Mouse (Mus musculus) layer of hippocampus, postnatal 10 days (tissue): ENCODE results near the gene Prodh2. TPM values are rescaled to one million over a fixed set of nuclear protein-coding genes. Genes with fewer than 3 reads are reported as not detected.
"Not testable (repeated sequence)": the region's sequence is repeated elsewhere in the genome, so short reads cannot be mapped to it uniquely, and the experiment has no call there.

Experiments used
- DNase-seq, 2 experiments: peaks; one replicate each; pipeline ENCODE4 v3.0.0; 2021; ENCODE audit warnings: low spot score in 2 of 2
- total RNA-seq, 2 experiments: library from RNA; stranded (reverse); gene quantifications; 2 replicates each; pipeline ENCODE4 v1.2.3; 2021

Gene Prodh2
- total RNA-seq, 2 experiments from 2014 or later: 0.69 TPM; not detected in 1

DNA sequence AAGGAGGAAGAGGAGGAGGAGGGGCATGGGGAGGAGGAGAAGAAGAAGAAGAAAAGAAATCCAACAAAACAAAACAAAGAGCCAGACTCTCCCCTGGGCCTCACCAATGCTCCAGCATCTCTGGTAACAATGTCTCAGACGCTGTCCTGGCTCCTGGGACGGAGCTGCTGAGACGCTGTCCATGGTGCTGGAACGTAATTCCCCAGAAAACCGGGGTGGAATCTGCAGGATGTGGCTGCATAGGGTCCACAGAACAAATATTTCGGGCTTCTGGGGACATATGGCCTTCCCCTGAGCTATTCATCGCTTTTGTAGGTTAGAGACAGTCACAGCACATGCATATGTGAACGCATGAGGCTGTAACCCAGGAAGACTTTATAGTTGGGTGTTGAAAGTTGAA lies 9.2 kb upstream of the Prodh2 start:
- no peak for DNase-seq

- DNase-seq: peak; percentile 63 to 69
Measured at GRCm38 (mm10) chr7:30490251-30490956, 3.0 kb upstream of the Prodh2 start.

DNA sequence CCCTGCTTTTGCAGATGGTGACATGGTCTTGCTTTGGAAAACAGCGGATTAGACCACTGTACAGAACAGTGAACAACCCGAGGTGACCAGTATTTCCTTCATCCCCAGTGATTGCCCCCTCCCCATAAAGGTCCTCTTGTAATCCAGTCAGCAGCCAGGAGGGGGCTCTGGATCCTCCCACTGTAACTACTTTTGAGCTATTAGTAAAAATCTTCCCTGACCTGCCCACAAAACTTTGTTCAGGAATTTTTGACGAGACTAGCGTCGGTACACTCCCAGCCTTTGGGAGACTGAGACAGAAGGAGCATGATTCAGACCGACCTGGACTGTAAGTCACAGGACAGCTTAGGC lies 2.5 kb upstream of the Prodh2 start:
- no peak for DNase-seq

DNA sequence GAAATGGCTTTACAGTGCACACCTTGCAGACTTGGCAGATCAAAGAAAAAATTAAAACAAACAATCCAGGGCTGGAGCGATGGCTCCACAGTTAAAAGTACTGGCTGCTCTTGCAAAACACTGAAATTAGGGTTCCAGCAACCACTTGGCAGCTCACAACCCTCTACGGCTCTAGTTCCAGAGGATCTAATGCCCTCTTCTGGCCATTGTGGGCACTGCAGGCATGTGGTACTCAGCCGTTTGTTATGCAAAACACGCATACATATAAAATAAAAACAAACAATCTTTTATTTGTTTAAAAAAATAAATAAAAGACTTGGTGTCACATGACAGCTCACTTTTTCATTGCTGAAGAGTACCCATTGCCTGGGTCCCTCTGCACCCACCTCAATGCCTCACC lies 657 bp upstream of the Prodh2 start:
- peak; percentile 90 for DNase-seq

DNA sequence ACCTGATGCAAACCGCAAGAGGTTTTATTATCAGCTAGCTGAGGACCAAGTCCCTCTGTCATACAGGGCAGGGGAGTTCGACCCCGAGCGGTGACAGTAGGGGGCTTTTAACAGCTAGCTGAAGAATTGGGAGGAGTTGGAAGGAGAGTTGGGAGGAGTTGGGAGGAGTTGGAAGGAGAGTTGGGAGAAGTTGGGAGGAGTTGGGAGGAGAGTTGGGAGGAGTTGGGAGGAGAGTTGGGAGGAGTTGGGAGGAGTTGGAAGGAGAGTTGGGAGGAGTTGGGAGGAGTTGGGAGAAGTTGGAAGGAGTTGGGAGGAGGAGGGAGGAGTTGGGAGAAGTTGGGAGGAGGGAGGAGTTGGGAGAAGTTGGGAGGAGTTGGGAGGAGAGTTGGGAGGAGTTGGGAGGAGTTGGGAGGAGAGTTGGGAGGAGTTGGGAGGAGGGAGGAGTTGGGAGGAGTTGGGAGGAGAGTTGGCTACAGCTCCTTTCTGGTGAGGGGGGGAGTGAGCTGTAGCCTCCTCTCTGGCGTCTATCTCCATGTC lies 2.2 kb downstream of the Prodh2 start:
- not testable (repeated sequence) for DNase-seq

DNA sequence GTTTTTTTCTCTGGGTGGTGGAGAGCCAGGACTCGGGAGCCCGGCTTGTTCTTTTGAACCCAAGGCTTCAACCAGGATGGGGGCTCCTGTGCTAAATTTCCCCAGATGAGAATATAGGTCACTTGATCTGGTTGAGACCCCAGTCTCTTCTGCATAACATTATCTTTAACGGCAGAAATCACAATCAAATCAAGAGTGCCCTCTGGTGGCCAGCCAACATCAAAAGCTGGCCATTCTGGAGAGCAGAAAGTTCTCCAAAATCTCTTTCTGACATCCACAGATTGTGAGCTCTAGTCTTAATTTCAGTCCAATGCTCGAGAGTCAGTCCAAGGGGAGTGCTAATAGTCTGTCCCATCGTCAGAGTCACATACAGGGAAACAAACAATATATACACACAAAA lies 7.7 kb downstream of the Prodh2 start:
- not testable (repeated sequence) for DNase-seq

GRCm38 (mm10) chr7:30508061-30508460 lies 14.6 kb downstream of the Prodh2 start:
- DNase-seq: no peak

DNA sequence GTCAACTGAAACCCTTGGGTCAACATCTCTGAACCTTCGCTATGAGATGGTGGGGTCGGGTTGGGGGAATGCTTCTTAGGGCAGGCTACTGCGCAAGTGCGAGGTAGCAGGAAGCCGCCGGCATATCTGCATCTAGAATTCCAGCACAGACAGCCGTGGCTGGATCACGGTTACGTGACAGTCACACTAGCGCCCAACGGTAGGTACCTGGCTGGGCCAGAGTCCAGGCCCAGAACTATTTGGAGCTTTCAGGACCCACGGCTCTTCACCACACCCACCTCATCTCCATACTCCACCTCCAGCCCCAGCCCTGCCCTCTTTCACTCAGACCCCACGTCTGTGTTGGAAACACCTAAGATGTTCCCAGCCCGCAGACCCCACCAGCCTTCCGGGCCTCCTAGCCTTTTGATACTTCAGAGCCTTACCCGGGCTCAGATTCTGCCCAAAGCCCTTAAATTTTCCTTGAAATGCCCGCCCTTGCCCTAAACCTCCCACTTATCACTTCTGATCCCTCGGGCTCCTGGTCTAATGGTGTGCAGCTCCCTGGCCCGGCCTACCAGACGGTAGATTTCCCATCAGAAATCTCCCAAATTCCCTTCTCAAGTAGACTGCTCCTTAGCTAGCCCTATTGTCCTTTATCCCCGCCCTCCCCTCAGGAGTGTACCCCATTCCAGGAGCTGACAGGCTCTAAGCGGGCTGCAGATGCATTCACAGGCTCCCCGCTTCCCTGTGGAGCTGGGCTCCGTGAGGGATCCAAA lies 21.8 kb downstream of the Prodh2 start:
- DNase-seq: no peak

GRCm38 (mm10) chr7:30518325-30518724 lies 24.9 kb downstream of the Prodh2 start:
- DNase-seq: no peak

DNA sequence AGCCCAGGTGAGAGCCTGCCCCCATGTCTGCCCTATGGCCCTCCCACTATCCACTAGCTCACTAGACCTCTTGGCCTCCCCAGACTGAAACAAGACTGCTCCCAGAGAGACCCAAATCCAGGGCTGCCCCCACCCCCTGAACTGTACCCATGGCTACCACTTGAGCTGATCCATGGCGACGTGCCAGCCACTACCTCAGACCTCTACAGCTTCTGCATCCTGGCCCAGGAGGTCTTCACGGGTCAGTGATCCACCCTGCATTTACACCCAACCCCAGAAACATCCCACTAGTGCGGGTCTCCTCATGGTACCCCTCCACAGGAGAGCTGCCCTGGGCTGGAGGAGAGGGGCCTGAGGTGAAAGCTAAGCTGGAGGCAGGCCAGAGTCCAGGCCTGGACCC lies 27.0 kb downstream of the Prodh2 start:
- DNase-seq: no peak

- DNase-seq: no peak
Measured at GRCm38 (mm10) chr7:30520856-30521255, 27.4 kb downstream of the Prodh2 start.

DNA sequence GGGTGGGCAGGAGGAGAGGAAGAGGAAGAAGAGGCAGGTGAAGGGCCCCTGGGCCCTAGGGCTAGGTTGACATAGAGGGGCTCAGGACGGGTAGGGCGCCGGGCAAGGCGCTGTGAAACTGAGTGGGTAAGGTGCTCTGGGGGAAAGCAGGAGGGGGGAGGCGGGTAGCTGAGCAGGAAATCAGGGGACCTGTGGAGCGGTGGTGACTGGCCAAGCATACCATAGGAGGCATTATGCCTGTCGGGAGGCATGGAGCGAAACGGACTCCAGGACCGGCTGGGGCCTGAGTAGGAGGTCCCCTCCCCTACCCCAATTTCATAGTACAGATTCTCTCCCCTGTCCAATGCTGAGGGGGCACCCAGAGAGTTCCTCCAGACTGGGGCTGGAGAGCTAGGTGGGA lies 29.4 kb downstream of the Prodh2 start:
- no peak for DNase-seq

DNA sequence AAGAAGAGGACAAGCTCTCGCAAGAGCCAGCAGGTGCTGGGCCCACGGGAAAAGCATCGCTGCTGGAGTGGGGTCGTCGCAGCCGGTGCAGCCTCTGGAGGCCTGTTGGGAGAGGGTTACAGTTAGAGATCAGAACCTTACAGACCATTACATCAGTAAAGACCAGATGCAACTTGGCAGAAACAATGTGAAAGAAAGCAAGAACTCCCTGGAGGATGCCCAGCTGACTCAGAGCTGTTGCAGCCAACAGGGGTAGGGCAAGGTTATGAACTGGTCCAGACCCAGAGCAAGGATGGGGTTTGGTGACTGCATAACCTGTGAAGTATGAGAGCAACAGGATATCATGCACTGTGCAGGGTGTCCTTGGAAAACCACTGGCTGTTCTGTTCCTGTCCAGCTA lies 31.1 kb downstream of the Prodh2 start:
- DNase-seq: no peak

DNA sequence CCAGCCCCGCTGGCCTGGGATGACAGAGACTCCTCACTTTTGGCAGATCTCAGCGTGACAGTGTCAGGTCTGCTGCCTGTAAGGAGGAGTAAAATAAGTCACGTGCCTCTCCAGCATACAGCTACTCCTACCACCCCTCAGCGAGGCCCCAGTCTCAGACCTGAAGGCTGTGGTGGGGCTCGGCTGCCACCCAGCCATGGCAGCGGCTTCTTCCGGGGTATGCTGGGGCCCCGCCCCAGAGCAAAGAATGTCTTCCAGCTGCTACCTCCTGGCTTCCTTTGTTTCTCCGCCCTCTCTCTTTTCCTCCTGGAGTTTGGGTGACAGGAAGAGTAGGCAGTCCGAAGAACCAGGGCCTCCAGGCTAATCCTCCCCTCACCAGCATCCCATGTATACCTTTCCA lies 32.5 kb downstream of the Prodh2 start:
- no peak for DNase-seq

DNA sequence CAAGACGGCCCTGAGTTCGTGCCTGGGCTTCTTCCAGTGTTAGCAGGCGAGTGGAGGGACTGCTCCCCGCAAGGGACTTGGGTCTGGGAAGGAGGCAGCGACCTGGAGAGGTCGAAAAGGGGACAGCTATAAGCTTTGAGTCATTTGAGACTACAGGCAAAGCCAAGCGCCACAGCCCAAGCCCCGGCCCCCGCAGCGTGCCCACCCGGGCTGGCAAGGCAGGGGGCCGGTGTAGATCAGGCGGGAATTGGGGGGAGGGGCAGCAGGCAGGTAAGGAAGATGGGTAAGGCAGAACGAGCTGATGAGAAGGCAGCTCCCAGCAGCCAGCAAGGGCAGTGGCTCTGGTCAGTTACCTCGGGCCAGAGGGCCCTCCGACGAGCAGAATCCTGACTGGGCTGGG lies 33.0 kb downstream of the Prodh2 start:
- DNase-seq: no peak

DNA sequence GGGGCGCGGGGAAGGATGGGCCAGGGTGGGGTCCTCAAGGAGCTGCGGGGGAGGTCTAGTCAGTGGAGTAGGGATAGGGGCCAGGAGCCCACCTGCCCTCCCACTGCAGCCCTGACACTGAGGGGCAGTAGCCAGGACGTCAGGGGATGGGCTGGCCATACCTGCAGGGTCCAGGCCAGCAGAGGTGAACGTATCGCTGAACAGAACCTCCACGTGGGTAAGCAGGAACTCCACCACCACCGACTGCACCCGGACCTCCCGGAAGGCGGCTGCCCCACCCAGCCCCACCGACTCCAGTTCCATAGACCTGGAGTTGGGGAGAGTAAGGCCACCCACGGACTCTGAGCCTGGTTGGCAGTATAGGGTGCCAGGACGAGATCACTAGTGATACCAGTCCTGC lies 33.6 kb downstream of the Prodh2 start:
- DNase-seq: no peak

GRCm38 (mm10) chr7:30531291-30531815 lies 37.9 kb downstream of the Prodh2 start:
- DNase-seq: no peak

- DNase-seq: no peak
Measured at GRCm38 (mm10) chr7:30532931-30533330, 39.5 kb downstream of the Prodh2 start.

GRCm38 (mm10) chr7:30533941-30534632 lies 40.7 kb downstream of the Prodh2 start:
- DNase-seq: peak; percentile 44 to 59

- DNase-seq: peak; percentile 96 to 98
Measured at GRCm38 (mm10) chr7:30534633-30535577, 41.5 kb downstream of the Prodh2 start, which contains the start of gene Arhgap33. Gene Arhgap33, minus strand, starts transcription at chr7:30535060.

- no peak for DNase-seq
Measured at GRCm38 (mm10) chr7:30540572-30540971, 47.1 kb downstream of the Prodh2 start.
